Mouse (Mus musculus): Measurements from ENCODE around the gene Gamt.
"Not testable (repeated sequence)": the region's sequence is repeated elsewhere in the genome, so short reads cannot be mapped to it uniquely, and the experiment has no call there.

The Gamt gene

DNA sequence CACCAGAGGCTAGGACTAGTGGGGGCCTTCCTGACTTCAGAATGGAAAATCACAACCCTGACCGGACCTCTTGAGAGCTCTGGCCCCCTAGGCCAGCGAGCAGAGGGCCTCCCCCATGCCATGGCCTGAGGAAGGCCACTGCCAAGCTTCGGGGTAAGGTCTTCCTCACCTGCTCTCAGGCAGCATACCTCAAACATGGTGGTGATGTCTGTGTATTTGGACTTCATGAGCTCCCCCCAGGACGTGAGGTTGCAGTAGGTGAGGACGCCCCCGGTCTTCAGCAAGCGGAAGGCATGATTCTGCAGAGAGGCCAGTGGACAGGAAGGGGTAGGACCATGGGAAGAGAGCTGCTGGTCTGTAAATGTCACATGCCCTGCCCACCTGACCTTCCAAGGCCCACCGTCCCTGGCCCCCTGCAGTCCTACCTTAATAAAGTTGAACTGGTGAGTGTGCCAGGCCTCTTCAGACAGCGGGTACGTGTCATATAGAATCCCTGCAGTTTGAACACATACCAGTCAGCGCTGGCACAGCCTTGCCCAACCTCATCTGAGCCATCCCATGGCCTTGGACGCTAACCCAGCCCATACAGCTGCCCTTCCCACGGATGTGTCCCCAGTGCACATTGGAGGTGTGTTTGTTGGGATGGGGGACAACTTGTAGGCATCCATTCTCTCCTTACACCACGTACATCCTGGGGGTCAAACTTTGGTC is 1.9 kb downstream of the Gamt start:
- DNase-seq (ENCODE audit: extremely low spot score, low read depth, low spot score): no peak

GRCm38 (mm10) chr10:80257936-80258335 is 2.9 kb downstream of the Gamt start:
- DNase-seq (ENCODE audit: extremely low spot score, low read depth, low spot score): no peak

DNA sequence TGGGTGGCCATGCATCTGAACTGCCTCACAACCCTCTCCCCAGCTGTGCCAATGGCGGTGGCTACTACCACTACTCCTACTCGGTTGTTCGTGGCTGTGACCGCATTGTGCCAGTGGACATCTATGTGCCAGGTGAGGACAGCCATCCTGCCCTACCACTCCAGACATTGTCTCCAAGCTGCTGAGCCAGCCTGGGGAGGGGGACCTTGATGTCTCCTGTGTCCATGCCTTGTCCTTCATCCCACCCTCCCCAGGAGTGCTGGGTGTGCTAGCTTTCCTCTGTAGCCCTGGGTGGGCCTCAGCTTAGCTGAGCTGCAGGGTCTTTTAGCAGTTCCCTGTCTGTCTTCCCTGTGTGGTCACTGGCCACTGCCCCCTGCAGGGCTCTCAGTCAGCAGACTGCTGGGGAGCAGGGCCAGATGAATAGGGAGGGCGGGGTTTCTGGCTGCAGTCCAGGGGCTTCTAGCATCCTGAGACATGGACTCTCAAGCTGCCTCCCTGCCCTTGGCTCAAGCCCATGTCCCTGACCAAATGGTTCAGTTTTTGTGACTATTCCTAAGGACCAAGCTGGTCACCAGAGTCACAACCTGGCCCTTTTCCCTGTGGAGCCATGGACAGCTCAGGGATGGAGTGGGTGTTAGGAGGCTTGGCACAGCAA is 4.8 kb downstream of the Gamt start:
- DNase-seq (ENCODE audit: extremely low spot score, low read depth, low spot score): no peak

GRCm38 (mm10) chr10:80254331-80255297 is 6.2 kb downstream of the Gamt start:
- DNase-seq (ENCODE audit: extremely low spot score, low read depth, low spot score): no peak

DNA sequence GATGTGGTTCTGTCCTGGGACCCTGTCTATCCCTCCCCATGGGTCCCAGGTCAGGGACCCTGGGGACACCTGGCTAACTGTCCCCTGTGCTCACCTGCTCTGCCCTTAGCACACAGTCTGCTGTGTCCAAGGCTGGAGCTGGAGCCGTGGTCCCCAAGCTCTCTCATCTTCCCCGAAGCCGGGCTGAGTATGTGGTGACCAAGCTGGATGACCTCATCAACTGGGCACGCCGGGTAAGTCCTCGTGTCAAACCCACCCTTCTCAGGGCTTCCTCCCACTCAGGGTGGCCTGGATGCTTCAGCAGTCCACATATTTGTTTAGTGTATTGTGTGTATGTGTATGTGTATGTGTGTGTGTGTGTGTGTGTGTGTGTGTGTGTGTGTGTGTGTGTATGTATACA is 7.3 kb downstream of the Gamt start:
- no peak for DNase-seq (ENCODE audit: extremely low spot score, low read depth, low spot score)

GRCm38 (mm10) chr10:80252493-80253274 is 8.1 kb downstream of the Gamt start:
- no peak for DNase-seq (ENCODE audit: extremely low spot score, low read depth, low spot score)

DNA sequence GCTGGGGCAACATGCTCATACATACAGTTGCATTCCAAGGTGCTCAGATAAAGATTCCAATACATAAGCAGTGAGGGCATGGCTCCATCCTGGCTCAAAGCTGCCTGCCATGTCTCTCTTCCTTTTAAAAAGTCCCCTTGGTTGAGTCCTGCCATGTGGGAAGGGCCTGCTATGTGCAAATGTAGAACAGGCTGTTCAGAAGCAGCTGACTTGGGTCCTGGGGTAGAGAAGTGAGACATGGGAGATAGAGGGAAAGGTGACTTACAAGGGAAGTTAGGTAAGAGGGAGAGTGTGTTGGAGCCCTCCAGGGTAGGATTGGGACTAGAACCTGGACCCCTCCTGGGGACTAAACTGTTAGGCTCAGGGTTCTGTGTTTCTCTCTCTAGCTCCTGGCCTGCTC is 8.8 kb downstream of the Gamt start:
- no peak for DNase-seq (ENCODE audit: extremely low spot score, low read depth, low spot score)

DNA sequence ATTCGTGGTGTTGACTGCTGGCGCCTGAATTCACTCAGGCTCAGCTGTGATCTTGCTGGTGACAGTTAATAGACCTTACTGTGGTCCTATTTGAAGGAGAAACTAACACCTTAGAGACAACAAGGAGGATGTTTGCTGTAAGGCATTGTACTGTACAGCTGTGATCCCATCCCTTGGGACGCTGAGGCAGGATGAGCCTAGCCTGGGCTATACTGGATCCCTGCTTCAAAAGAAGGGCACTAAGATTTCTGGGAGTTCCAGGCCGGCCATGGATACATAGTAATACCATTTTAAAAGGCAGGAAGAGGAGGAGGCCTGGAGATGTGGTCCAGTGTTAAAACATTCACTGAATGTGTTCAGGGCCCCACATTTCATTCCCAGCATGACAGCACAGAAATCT is 10.2 kb downstream of the Gamt start:
- DNase-seq (ENCODE audit: extremely low spot score, low read depth, low spot score): no peak

DNA sequence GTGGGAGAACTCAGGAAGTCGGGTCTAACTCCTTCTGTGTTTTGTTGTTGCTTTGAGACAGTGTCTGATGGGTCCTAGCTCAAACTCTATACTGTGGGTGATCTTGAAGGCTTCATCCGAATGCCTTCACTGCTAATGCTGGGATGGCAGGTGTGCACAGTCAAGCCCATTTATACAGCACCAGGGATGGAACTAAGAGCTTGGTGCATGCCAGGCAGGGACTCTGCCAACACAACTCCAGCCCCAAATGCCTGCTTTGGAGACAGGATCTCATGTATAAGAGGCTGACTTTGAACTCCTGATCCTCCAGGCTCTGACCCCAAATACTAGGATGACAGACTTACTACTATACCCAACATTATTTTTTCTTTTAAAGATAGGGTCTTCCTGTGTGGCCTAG is 10.8 kb downstream of the Gamt start:
- no peak for DNase-seq (ENCODE audit: extremely low spot score, low read depth, low spot score)

GRCm38 (mm10) chr10:80248971-80249640 is 11.7 kb downstream of the Gamt start, which contains the start of gene Ndufs7:
Gene Ndufs7 (plus strand): TSS chr10:80249121.
- DNase-seq (ENCODE audit: extremely low spot score, low read depth, low spot score): peak; percentile 97

DNA sequence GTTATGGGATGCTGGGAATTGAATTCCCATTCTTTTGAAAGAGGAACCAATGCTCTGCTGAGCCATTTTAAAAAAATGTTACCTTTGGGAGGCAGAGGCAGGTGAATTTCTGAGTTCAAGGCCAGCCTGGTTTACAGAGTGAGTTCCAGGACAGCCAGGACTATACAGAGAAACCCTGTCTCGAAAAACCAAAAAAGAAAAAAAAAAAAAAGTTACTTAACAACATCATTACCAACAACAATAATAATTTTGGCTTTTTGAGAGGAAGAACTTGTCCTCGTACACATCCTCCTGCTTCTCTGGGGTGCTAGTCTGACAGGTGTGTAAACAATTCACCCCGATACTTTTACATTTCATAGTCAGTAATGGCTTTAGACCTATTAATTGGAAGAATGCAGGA is 12.4 kb downstream of the Gamt start:
- DNase-seq (ENCODE audit: extremely low spot score, low read depth, low spot score): not testable (repeated sequence)

DNA sequence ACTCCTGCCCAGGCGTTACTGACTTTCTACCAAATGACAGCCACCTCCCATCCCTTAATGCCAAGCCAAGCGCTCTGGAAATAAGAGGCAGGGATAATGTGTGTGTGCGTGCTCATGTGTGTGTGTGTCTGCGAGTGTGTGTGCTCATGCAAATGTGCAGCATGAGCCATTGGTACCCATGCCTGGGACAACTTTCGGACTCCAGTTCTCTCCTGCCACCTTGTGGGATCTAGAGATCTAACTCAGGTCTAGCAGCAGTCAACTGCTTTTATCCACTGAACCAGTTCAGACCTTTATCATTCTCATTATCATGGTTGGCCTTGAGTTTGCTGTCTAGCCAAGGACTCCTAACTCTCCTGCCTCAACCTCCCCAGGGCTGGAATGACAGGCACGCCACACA is 13.0 kb downstream of the Gamt start:
- DNase-seq (ENCODE audit: extremely low spot score, low read depth, low spot score): no peak

- peak; percentile 74 for DNase-seq (ENCODE audit: extremely low spot score, low read depth, low spot score)
These were observed 15.2 kb downstream of the Gamt start for GRCm38 (mm10) chr10:80245600-80245999.

DNA sequence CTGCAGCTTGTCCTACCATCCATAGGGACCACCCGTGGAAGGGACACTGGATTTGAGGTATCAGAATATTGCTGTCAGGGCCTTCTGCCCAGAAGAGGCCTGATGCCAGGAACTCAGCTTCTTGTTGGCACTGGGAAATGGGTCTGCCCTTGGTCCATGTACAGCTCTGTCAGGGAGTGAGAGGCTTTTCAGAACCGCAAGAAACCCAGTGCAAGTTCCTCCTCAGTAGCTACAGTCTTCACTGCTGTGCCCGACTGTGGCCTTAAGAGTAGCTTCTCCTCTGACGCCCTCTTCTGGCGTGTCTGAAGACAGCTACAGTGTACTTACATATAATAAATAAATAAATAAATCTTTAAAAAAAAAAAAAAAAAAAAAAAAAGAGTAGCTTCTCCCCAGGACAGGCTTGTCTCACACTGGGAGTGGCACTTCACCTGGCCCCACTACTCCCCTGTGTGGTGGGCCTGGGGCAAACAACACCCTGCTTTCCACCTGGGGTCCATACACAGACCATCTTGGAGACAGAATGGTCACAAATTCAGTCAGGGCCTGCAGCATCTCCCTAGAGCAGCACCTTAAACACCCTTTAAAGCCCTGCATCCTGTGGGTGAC is 15.9 kb downstream of the Gamt start:
- no peak for DNase-seq (ENCODE audit: extremely low spot score, low read depth, low spot score)

DNA sequence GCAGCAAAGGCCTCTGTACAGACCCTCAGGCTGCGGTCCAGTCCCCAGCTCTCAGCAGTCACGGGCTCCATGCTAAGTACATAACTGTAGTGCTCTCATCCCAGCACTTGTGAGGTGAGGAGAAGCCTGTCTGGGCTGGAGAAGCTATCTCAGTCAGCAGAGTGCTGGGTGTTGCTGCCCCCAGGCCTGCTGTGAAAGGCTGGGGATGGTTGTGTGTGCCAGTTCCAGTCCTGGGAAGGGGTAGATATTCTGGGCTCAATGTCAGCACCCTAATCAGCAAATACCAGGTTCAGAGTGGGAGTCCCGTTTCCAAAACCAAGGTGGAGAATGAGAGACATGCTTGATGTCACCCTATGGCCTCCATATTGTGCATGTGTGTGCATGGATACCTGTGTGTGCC is 18.2 kb downstream of the Gamt start:
- DNase-seq (ENCODE audit: extremely low spot score, low read depth, low spot score): no peak

DNA sequence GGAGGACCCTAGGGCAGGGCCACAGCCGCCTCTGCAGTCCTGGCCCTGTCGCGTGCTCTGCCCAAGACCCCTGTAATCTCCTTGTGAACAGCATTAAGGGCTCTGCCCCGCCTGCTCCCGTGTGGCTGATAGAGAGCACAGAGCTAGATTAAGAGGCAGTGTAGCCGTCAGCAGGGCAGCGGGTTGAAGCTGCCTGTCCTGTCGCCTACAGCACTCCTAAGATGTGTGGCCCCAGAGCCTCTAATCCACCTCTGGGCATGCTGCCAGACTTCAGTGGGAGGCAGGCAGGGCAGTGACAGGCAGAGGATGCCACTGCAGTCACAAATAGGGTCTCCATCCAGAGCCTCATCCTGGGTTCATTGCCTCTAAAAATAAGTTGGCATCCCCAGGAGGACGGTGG is 18.7 kb downstream of the Gamt start:
- DNase-seq (ENCODE audit: extremely low spot score, low read depth, low spot score): no peak

DNA sequence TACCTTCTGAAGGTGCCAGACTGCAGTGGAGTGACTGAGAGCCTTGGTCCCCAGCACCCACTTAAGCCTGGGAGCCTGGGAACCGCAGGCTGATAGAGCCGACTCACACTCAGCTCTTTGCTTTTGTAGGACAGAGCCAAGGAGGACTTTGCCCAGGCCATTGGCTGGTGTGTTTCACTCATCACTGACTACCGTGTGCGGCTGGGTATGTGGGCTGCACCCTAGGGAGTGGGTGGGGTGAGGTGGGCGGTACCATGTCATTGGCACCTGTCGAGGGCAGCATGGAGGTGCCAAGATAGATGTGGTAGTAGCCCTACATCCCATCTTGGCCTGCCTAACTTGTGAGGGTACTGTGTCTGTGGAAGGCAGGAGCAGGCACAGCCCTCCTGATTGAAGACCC is 21.0 kb downstream of the Gamt start:
- DNase-seq (ENCODE audit: extremely low spot score, low read depth, low spot score): no peak

DNA sequence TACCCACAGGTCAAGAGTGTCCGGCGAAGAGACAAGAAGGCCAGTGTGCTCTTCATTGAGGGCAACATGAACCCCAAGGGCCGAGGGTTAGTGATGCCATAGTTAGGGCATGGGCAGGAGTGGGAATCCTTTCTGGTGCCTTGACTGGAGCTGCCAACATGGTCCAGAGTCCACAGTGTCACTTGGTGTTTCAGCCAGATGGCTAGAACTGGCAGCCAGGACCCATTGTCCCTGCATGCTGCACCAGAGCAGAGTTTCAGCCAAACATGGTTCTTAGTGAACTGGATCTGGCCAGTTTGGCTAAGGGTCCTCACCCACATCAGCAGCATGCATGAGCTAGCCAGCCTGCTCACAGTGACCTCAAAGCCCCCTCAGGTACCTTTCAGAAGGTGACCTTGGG is 22.5 kb downstream of the Gamt start:
- DNase-seq (ENCODE audit: extremely low spot score, low read depth, low spot score): no peak

DNA sequence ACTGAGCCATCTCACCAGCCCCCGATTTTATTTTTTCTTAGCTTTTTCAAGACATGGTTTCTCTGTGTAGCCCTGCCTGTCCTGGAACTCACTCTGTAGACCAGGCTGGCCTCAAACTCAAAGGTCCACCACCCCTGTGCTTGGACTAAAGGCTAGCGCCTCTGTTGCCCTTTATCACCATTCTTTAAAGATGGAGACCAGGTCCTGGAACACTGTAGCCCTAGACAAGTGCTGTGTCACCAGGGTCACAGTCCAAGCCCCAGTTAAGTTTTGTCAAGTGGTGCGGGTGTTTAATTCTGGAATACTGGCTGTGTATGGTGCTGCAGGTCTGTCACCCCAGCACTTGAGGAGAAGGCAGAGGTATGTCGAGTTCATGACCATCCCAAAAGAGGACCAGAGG is 23.8 kb downstream of the Gamt start:
- no peak for DNase-seq (ENCODE audit: extremely low spot score, low read depth, low spot score)

Measured in hindlimb bud, embryonic 11.5 days (tissue).